Mouse (Mus musculus): ENCODE measurements around the gene 4933427I04Rik.

Gene 4933427I04Rik

DNA sequence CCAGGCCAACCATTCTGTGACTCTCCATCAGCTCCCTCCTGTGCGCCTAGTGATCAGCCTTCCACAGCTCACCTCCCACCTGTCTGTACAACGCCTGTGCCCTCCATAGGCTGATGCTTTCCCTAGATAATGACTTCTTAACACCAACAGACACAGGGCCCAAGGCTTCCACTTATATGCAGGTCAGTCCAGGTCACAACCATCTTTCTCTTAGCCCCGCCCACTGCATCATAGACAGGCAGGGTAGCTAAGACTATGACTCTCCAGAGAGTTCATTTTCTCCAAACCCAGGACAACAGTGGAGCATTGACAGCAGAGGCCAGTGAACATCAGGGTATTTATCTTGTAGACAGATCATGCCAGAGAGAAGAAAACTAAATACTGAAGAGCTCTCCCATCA lies at the start of gene 4933427I04Rik:
TSS of gene 4933427I04Rik (plus strand) at position 301 of the 400 bp plus-strand sequence.
- no peak for DNase-seq (ENCODE audit: low spot score)

DNA sequence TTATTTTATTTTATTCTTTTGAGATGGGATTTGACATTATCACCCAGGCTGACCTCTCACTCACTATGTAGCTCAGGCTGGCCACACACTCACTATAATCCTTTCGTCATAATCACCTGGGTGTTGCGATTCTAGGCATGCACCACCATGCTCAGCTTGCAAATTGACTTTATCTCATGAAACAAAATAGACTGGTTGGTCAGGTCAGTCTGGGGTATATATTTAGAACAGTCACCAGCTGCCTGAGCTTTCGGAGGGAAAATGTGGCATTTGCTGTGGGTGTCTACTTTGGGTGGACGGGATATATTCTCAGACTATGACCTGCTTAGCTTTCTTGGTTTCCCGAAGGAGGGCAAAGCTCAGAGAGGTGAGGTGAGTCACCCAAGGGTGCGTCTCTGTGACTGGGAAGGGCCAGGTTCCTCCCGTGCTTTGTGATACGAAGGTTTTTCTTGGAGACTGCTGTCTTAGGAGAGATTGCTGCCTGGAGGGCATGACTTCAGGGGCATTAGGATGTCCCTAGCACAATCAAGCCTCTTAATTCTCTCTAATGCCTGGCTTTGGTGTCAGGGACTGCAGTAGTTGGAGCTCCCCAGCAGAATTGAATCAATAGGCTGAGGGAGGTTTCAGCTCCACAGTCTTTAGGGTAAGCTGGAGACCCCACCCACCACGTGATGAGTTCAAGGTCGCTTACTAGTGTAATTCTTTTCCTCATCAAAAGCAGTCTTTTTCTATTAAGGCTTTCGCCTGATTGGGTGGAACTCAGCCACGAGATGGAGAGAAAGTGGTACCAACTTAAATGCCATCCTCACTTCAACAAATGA lies 48.8 kb upstream of the 4933427I04Rik start:
- DNase-seq (ENCODE audit: low spot score): no peak

DNA sequence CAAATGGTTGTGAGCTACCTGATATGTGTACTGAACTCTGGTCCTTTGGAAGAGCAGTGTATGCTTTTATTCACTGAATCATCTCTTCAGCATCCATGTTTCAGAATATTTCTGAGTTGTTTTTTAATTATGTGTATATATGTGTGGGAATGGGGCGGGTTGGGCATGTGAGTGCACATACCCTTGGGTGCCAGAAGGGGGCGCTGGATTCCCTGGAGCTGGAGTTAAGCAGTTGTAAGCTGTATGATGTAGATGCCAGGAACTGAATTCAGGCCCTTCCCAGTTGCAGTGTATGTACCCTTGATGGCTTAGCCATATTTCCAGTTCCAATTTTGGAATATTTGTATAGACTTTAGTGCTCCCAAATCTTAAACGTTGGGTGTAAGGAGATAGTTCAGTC lies 47.0 kb upstream of the 4933427I04Rik start:
- no peak for DNase-seq (ENCODE audit: low spot score)

DNA sequence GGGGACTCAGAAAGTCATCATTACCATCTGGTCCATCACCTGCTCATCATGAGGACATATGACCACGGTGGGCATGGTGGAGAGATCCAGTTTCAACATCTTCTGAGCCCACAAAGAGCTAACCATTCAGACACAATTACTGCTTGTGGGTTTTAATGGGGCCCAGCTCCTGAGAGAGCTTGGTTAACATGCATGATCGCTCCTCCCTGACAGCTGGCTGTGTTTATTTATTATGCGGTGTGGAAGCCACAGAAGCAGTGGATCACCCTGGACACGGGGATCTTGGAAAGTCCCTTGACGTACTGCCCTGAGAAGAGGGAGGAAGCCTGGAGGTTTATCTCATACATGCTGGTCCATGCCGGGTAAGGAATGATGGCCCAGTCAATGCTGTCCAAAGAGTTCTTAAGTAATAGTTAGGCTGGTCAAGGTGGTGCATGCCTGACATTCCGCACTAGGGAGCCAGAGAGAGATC lies 45.4 kb upstream of the 4933427I04Rik start:
- DNase-seq (ENCODE audit: low spot score): no peak

DNA sequence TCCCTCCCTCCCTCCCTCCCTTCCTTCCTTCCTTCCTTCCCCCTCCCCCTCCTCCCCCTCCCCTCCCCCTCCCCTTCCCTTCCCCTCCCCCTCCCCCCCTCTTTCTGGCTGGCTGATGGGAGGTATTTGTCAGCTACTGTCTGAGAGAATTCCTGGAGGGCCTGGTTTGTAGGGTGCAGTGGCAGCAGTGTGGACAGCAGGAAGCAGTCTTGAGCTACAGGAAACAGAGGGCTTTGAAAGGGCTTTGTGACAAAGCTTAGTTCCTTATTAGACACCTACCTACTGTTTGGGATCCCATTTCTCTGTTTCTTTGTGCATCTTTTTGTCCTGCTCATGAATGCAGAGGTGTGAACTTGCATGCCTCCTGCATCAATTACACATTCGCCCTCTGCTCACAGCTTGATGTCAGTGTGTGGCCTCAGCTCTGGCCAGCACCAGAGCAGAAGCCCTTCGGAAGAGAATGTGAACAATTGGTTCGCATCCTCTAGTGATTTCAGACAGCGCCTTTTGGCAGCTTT lies 40.3 kb upstream of the 4933427I04Rik start:
- no peak for DNase-seq (ENCODE audit: low spot score)

DNA sequence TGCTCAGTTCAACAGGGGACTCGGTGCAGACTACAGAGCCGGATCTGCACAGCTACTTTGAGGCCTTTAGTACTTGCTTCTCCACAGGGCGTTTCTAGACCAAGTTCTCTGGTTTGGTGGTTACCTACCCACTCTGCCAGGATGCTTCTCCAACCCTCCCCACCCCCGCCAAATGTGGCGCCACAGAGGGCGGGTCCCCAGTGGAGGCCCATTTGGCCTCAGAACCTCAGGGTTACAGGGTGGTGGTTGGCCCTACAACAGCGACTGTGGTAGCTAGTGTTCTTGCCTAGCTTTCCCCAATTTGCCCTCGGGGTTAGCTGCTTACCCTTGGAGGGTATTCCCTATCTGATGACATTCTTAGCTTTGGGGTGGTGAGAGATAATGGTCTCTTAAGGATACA lies 17.4 kb upstream of the 4933427I04Rik start:
- DNase-seq (ENCODE audit: low spot score): no peak

DNA sequence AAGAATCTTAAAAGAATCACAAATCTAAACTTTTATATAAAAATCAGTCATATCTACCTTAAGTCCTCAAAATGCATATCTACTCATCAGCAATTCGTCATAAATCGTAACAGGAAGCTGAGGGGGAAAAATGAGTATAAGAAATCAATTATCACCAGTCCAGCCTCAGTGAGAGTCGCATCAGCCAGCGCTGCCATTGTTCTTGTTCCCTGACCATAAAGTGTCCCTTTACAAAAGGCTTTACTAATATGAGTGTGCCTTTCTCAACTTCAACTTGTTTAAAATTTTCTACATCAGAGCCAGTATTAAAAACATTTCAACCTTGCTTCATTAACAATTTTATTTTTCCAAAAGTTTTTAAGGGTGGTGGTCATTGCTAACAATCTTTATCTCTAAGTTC lies 2.6 kb upstream of the 4933427I04Rik start:
- no peak for DNase-seq (ENCODE audit: low spot score)

DNA sequence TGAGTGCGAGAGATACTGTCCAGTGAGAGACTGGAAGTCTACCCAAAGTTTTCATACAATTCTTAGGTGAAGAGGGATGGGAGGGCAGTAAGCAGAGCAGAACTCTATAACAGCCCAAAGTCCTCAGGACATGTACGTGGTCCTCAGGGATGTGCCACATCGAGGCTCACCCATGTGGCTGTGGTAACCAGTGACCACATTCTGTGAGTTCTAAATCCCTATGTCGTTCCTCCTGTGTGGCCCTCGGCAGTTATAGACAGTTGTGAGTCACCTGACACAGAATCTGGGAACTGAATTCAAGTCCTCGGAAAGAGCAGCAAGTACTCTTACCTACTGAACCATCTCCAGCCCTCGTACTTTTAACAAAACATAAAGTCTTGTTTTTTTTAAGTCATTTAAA lies 1.4 kb upstream of the 4933427I04Rik start:
- no peak for DNase-seq (ENCODE audit: low spot score)

DNA sequence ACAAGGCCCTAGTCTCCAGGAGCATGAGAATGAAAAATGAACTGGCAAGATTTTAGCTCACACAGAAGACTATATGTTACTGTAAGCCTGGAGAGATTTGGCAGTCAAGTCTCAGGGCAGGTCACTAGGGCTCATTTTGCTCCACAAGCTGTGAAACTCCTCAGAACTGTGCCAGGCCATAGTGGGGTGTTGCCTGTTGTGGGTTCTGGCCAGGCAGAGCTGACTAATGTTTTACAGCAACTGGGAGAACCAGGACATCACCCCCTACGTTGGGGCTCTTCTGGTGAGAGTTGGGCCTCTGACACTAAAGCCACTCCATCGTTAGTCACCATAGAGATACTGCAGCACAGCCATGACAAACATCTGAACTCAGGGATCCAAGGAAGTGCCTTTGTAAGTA lies 324 bp downstream of the 4933427I04Rik start:
- no peak for DNase-seq (ENCODE audit: low spot score)

DNA sequence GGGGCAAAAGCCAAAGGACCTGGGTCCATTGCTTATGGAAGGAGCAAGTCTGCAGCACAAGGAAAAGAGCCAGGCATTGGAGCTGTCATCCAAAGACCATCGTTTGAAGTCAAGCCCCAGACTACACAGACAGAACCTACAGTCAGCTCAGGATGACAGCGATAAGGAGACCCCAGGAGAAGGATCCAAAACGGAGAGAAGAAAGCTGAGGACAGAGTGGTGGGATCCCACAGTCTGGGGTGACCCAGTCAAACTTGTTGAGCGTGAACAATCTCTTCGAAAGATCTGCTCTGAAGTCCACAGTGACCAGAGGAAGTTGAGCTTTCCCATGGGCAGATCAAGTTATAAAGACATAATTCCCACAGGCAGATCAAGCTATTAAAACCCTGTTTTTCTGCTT lies 1.1 kb downstream of the 4933427I04Rik start:
- DNase-seq (ENCODE audit: low spot score): no peak

DNA sequence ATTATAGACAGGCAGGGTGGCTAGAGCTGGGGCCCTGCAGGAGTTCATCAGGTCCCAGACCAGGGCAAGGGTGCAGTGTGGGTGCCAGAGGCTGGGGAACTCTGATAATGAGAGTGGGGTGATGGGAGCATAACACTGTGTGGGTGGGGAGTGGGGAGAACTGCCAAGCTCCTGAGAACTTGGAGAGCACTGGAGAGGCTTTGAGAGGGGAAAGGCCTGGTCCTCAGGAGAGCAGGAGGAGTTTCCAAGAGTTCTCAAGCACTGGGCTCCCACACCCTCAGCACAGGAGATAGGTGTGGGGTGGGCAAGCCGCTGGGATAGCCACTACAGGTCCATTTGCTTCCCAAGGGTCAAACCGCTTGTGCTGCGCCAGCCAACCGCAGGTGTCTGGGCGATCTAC lies 34.2 kb downstream of the 4933427I04Rik start:
- DNase-seq (ENCODE audit: low spot score): no peak

DNA sequence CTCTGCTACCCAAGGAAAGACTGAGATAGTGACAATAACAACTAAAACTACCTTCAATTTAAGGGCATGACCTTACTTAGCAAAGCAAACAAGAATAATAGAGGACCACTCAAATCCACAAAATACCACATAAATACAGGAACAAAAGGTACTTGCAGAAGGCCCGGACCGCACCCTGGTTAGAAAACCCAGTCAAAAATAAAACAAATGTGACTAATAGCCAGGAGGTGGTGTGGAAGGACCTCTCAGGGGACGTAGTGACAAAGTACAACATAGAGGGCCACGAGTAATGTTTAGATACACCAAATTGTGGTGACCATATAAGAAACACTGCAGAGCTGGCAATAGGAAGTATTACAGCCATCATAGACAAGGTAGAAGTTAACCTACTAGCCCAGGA lies 34.8 kb downstream of the 4933427I04Rik start:
- DNase-seq (ENCODE audit: low spot score): no peak

DNA sequence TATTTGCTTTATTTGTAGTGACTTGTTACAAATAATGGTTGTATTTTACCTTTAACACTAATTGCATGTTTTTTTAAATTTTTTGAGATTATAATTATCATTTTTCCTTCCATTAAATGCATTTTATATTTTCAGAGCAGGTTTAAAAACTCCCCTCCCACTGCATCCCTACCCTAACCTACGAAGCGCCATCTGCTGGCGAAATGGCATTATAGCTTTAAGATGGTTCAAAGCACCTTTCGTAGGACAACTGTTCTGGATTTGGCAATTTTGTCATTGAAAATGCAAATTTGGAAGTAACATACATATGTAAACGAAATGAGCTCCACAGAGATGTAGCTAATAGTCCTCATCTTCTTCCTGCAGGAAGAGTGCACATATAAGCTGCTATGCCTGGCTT lies 39.2 kb downstream of the 4933427I04Rik start:
- no peak for DNase-seq (ENCODE audit: low spot score)

DNA sequence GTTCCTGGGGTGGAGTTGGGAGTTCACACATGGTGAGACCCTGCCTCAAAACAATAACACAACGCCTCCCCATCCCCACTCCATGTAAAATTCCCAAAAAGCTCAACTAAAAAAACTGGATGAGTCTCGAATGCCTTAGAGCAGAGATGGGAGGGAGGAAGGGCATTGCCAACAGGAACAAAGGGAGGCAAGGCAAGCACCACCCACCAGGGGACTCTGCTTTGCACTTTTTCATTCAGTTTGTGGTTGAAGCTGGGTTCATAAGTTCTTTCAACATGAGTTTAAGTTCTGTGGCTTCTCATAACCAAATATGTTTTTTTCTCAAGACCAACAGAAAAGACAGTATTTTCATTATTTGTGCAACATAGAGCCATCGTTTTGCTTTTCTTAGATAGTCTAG lies 44.0 kb downstream of the 4933427I04Rik start:
- no peak for DNase-seq (ENCODE audit: low spot score)

DNA sequence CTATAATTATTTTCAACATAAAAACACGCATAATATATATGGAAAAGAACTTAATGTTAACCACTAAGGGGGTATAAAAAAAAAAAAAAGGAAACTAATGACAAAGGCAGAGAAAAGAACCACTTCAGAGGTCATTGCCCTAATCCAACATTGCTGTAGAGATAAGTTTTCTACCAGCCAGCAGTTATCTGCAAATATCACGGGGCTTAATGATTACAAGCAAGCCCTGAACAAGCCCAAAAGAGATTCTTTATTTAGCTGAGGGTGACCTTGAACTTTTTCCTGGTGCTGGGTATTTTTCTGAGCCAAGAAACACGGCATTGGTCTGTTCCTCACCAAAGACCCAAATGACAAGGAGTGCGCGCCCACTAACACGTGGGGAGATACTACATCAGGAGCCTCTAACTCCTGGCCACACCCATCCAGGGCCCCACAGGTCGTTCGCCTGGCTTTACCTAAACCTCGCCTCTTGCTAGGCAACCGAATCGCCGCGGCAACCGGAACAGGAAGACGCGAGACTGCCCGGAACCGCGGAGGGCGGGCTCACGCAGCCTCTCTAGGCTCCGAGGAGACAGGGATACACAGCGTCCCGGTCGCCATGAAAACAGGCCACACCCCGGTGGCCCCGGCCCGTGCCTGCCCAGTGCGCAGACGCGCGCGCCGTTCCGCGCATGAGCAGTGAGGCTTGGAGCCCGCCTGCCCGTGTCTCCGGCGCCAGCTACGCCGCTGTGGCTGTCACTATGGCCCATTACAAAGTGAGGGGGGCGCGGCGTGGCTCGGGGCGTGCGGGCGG lies 45.0 kb downstream of the 4933427I04Rik start, which contains the start of gene Mycbp:
TSS of gene Mycbp (plus strand) at position 500 of the 793 bp plus-strand sequence.
- peak; percentile 100 for DNase-seq (ENCODE audit: low spot score)

DNA sequence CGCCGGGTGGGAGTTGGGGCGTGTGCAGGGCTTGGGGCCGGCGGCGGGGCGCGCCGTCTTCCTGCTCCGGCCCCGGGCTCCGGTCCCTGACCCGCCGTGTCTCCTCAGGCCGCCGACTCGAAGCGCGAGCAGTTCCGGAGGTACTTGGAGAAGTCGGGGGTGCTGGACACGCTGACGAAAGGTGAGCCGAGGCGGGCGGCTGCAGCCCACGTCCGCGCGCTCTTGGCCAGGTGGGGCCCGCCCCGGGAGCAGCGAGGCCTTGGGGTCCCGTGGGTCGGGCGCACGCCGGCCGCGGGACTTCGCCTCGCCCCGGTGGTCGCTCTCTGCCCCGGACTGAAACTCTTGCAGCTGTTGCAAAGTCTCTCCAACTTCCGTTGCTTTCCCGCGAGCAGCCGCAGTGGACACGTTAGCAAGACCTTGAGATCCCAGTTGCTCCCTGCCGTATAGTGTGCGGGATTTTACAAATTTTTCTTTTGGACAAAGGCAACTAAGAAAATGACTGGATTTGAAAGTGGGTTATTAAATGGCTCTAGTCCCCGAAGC lies 45.7 kb downstream of the 4933427I04Rik start:
- DNase-seq (ENCODE audit: low spot score): no peak

DNA sequence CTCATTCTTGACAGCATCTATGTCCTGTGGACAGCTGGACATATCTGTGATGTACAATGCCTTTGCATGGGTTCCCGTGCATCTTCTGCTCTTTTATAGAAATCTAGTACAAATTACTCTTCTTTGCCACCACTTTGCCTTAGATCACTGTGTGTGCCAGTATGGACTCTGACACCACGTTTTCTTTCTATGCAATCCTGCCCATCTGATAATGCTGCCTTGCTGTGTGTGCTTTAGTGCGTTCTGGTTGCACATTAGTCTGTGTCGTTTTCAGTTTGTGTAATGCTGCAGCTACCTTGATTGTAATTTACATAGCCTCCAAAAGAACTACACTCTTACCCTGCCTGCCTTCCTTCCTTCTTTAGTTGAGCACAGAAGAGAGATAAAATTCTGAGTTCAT lies 52.0 kb downstream of the 4933427I04Rik start:
- DNase-seq (ENCODE audit: low spot score): no peak

DNA sequence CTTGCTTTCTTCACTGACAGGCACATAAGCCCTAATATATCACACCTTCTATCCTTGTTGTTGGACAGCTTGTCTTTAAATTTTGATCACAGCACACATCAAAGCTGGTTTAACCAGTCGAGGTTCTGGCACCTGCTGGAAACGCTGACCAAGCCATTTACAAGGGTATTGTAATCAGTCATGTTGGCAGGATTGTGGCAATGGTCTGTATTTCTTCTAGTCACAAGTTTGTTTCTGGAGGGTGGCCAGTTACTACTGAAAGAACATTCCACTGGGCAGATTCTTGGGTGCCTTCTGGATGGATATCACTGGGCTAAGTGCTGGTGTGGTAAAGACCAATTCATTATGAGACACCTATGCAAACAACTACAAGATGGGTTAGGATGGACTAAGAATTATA lies 53.0 kb downstream of the 4933427I04Rik start:
- DNase-seq (ENCODE audit: low spot score): no peak

Data from ovary, postnatal 36 days (tissue).